Mouse (Mus musculus): ENCODE measurements around the gene Rin2. TPM values are rescaled to one million over a fixed set of nuclear protein-coding genes. Genes with fewer than 3 reads are reported as not detected.

Rin2 gene
- total RNA-seq (2021), result 10 to 100 TPM; 18.5 to 29.1 TPM

GRCm38 (mm10) chr2:145675142-145675755 lies at the start of gene Rin2:
TSS of gene Rin2 (plus strand) at chr2:145675215.
- peak; percentile 78 for DNase-seq
- intact Hi-C loops (cut with DNase I), result no loop called here

- intact Hi-C loops (cut with DNase I), result no loop called here
- no peak for DNase-seq
These were observed 43.8 kb upstream of the Rin2 start for GRCm38 (mm10) chr2:145631123-145631798.

- no peak for DNase-seq
- intact Hi-C loops (cut with DNase I), result no loop called here
These were observed 43.2 kb upstream of the Rin2 start for GRCm38 (mm10) chr2:145631799-145632174.

- peak; percentile 22 to 32 for DNase-seq
- intact Hi-C loops (cut with DNase I), result no loop called here
These were observed 41.2 kb upstream of the Rin2 start for GRCm38 (mm10) chr2:145633811-145634210.

- DNase-seq, result no peak
- intact Hi-C loops (cut with DNase I), result no loop called here
These were observed 34.6 kb upstream of the Rin2 start for GRCm38 (mm10) chr2:145640255-145640984.

- DNase-seq, result no peak
- intact Hi-C loops (cut with DNase I), result no loop called here
These were observed 19.5 kb upstream of the Rin2 start for GRCm38 (mm10) chr2:145655373-145655960.

- DNase-seq, result no peak
These were observed 18.9 kb upstream of the Rin2 start for GRCm38 (mm10) chr2:145656121-145656520.

GRCm38 (mm10) chr2:145656716-145657115 lies 18.3 kb upstream of the Rin2 start:
- DNase-seq, result no peak
- intact Hi-C loops (cut with DNase I), result no loop called here

More at GRCm38 (mm10) chr2:145656121-145656520, 18.9 kb upstream of the Rin2 start:
- intact Hi-C loops (cut with DNase I), result no loop called here

GRCm38 (mm10) chr2:145661242-145661641 lies 13.8 kb upstream of the Rin2 start:
- intact Hi-C loops (cut with DNase I), result no loop called here
- no peak for DNase-seq

- intact Hi-C loops (cut with DNase I), result no loop called here
- DNase-seq, result no peak
These were observed 11.1 kb upstream of the Rin2 start for GRCm38 (mm10) chr2:145663899-145664298.

GRCm38 (mm10) chr2:145664311-145664710 lies 10.7 kb upstream of the Rin2 start:
- no peak for DNase-seq
- intact Hi-C loops (cut with DNase I), result no loop called here

- no peak for DNase-seq
- intact Hi-C loops (cut with DNase I), result no loop called here
These were observed 6.9 kb upstream of the Rin2 start for GRCm38 (mm10) chr2:145668135-145668534.

GRCm38 (mm10) chr2:145670131-145670530 lies 4.9 kb upstream of the Rin2 start:
- no peak for DNase-seq
- intact Hi-C loops (cut with DNase I), result no loop called here

GRCm38 (mm10) chr2:145674496-145675141 lies 396 bp upstream of the Rin2 start:
- intact Hi-C loops (cut with DNase I), result no loop called here
- DNase-seq, result no peak

- peak; percentile 61 to 68 for DNase-seq
- intact Hi-C loops (cut with DNase I), result no loop called here
These were observed 935 bp downstream of the Rin2 start for GRCm38 (mm10) chr2:145675756-145676543.

- intact Hi-C loops (cut with DNase I), result no loop called here
- DNase-seq, result no peak
These were observed 1.5 kb downstream of the Rin2 start for GRCm38 (mm10) chr2:145676544-145676925.

- DNase-seq, result no peak
- intact Hi-C loops (cut with DNase I), result no loop called here
These were observed 1.9 kb downstream of the Rin2 start for GRCm38 (mm10) chr2:145676936-145677335.

- no peak for DNase-seq
- intact Hi-C loops (cut with DNase I), result no loop called here
These were observed 5.1 kb downstream of the Rin2 start for GRCm38 (mm10) chr2:145680141-145680540.

GRCm38 (mm10) chr2:145680762-145681161 lies 5.7 kb downstream of the Rin2 start:
- DNase-seq, result no peak
- intact Hi-C loops (cut with DNase I), result no loop called here

- intact Hi-C loops (cut with DNase I), result no loop called here
- no peak for DNase-seq
These were observed 6.6 kb downstream of the Rin2 start for GRCm38 (mm10) chr2:145681626-145682025.

Data from heart, postnatal 10 days (tissue).